Mouse (Mus musculus): ENCODE measurements around the gene March6.

- TF ChIP-seq CTCF (IDR thresholded peaks at IDR 0.05; ENCODE audit: control insufficient read depth, insufficient read depth, insufficient replicate concordance, low read depth, low read length) (no peak), POLR2A (IDR thresholded peaks at IDR 0.05; ENCODE audit: control insufficient read depth, low read depth, low read length) (no peak)
Measured at GRCm38 (mm10) chr15:31554855-31555254, 24.0 kb upstream of the March6 start.

All from testis, adult 2 months (tissue).